Mouse (Mus musculus) MEL (cell line): ENCODE measurements around the gene Shf. TPM values are rescaled to one million over a fixed set of nuclear protein-coding genes. Genes with fewer than 3 reads are reported as not detected.

Experiments used
- polyA plus RNA-seq, 2 experiments: library from polyadenylated mRNA; stranded (reverse) in 1 of 2; unstranded in 1 of 2; fragments of >175 nt in 1 of 2; fragments of >200 nt in 1 of 2; gene quantifications; 2 replicates each; pipeline versions ENCODE4 v1.2.1 to v1.2.4; 2012; ENCODE audit warnings: low replicate concordance in 2 of 2, low read depth in 1 of 2; ENCODE audit not compliant: insufficient read length in 2 of 2, insufficient read depth in 1 of 2, missing spikeins in 1 of 2
- total RNA-seq: library from RNA; depleted of rRNA; stranded (reverse); fragments of 300-350 nt; gene quantifications from 2 replicates; pipeline ENCODE4 v1.2.3, GENCODE M21; 2012; rRNA removed

Gene Shf
- total and polyA plus RNA-seq, 3 experiments, result 4.3 to 9.7 TPM; not detected in 1

Other genes with a start within 250 kb of the Shf start
- 108 and 135 TPM in 2 replicates for gene B2m, start 221.5 kb downstream of the Shf start, total RNA-seq
- gene B2m, start 221.5 kb downstream of the Shf start, polyA plus RNA-seq, result 1,000 to 10,000 TPM in 1 of 2 experiments, 100 to 1,000 TPM in 1; 229 to 1,161 TPM
- gene Trim69, start 208.5 kb downstream of the Shf start, total RNA-seq, result not detected in 2 replicates
- under 1 TPM in 1 of 2 experiments, not detected in 1; 0.04 TPM for gene Trim69, start 208.5 kb downstream of the Shf start, polyA plus RNA-seq
- gene Patl2, start 183.0 kb downstream of the Shf start, total RNA-seq, result 0.58 and 0.72 TPM in 2 replicates
- gene Patl2, start 183.0 kb downstream of the Shf start, polyA plus RNA-seq, result under 1 TPM in 1 of 2 experiments, not detected in 1; 0.84 TPM
- not detected in 2 replicates for gene Terb2, start 182.9 kb downstream of the Shf start, total RNA-seq
- not detected for gene Terb2, start 182.9 kb downstream of the Shf start, polyA plus RNA-seq
- gene Sord, start 134.4 kb downstream of the Shf start, total RNA-seq, result 39.6 and 41.1 TPM in 2 replicates
- 10 to 100 TPM in 1 of 2 experiments, not detected in 1; 61.7 TPM for gene Sord, start 134.4 kb downstream of the Shf start, polyA plus RNA-seq
- gene Duox2, start 70.7 kb downstream of the Shf start, total RNA-seq, result not detected in 2 replicates
- not detected for gene Duox2, start 70.7 kb downstream of the Shf start, polyA plus RNA-seq
- not detected in 2 replicates for gene Duoxa2, start 70.3 kb downstream of the Shf start, total RNA-seq
- not detected for gene Duoxa2, start 70.3 kb downstream of the Shf start, polyA plus RNA-seq
- gene Duoxa1, start 55.4 kb downstream of the Shf start, total RNA-seq, result not detected in 2 replicates
- not detected for gene Duoxa1, start 55.4 kb downstream of the Shf start, polyA plus RNA-seq
- gene Duox1, start 53.5 kb downstream of the Shf start, total RNA-seq, result not detected in 2 replicates
- gene Duox1, start 53.5 kb downstream of the Shf start, polyA plus RNA-seq, result under 1 TPM in 1 of 2 experiments, not detected in 1; 0.01 TPM
- gene Slc28a2, start 57.3 kb upstream of the Shf start, total RNA-seq, result 1.3 and 1.7 TPM in 2 replicates
- gene Slc28a2, start 57.3 kb upstream of the Shf start, polyA plus RNA-seq, result 1 to 10 TPM in 1 of 2 experiments, not detected in 1; 2.6 TPM
- 0.12 and 0.33 TPM in 2 replicates for gene Gm14085, start 115.8 kb upstream of the Shf start, total RNA-seq
- gene Gm14085, start 115.8 kb upstream of the Shf start, polyA plus RNA-seq, result under 1 TPM in 1 of 2 experiments, not detected in 1; 0.22 TPM
- gene Gatm, start 242.1 kb upstream of the Shf start, total RNA-seq, result not detected in 2 replicates
- not detected for gene Gatm, start 242.1 kb upstream of the Shf start, polyA plus RNA-seq